In the genomic region with DNA sequence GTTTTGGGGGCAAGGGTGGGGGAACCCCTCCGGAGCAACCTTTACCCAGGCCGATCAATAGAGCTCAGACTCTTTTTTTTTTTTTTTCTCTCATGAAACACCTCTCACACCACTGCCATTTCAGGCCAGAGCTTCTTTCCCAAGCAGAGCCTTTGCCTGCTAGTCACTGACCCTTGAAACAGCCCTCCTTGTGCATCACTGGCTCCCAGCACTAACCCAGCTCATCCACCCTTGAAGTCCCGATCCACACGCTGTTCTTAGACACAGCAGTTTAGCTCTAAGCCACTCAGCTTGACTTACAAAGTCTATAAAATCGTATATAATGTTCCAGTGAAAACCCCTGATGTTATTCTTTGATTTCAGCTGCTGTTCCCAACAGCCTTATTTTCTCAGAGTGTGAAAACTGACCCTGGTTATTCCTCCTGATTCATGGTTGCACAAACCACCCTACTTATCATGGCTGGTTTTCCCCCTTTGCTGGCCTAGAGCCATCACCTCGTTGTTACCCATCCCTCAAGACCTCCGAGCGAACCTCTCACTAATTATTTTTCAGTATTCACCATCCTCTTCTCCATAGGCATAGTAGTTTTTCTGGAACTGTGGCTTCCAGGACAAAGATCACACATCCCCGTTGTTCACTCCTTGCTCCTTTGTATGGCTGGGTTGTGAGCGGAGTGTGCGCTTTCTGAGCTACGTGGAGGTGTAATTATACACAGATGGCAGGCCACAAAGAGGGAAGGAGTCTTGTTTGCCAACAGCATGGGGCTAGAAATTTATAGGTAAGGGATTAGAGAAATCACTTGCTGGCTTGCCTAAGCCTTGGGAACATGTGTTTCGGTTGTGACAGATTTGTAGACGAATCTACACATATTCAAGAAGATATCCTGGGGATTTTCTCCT, we compare ENCODE assay signal across 11 mouse cellular contexts.
DNase-seq lines count a peak whose midpoint lies in the region; ATAC-seq lines count a peak whose summit lies in the region.
"Had no signal": no experiment of that assay in that cellular context is flagged by ENCODE, and none has a peak within 500 bp of the region (broad histone marks: within the 10 kb centered on the region; RNA-seq: fewer than 3 reads in every experiment).

No protein-coding gene starts in this region.

- H3K9me3 ChIP-seq in midbrain, embryonic 13.5 days = no peaks in the 10 kb centered on the region
- H3K9me3 ChIP-seq: embryonic facial prominence, embryonic 13.5 days had no signal

- H3K4me1 ChIP-seq in midbrain, embryonic 13.5 days (replicated peaks) = peaks cover 31% of the 10 kb centered on the region

- peak overlapping the region; percentile 90 for H3K27ac ChIP-seq in midbrain, embryonic 13.5 days
- H3K27ac ChIP-seq: embryonic facial prominence, embryonic 13.5 days; layer of hippocampus, adult 2 months had no signal

- H3K27me3 ChIP-seq in midbrain, embryonic 13.5 days = no peaks in the 10 kb centered on the region
- H3K27me3 ChIP-seq: embryonic facial prominence, embryonic 13.5 days had no signal

- DNase-seq in cerebellum, postnatal 10 days = peak; percentile 32 to 39
- no peak for DNase-seq in cerebellum, adult 11 months
- peak; percentile 26 for DNase-seq in embryo, embryonic 10.5 days (ENCODE audit: low spot score)
- DNase-seq in forelimb bud, embryonic 11.5 days (ENCODE audit: low read depth, low spot score) = peak; percentile 51
- DNase-seq in ovary, postnatal 10 days (ENCODE audit: low spot score) = no peak
- DNase-seq in adrenal gland, adult 18-20 months (ENCODE audit: low spot score in 2 of 2) = no peak
- DNase-seq: liver had no signal

- H3K9ac ChIP-seq in midbrain, embryonic 13.5 days (replicated peaks) = no peak overlapping the region
- H3K9ac ChIP-seq: embryonic facial prominence, embryonic 13.5 days had no signal

- H3K4me3 ChIP-seq in midbrain, embryonic 13.5 days (replicated peaks) = no peak overlapping the region
- H3K4me3 ChIP-seq: embryonic facial prominence, embryonic 13.5 days; layer of hippocampus, adult 2 months had no signal

- no peak for ATAC-seq in midbrain, embryonic 13.5 days
- no peak for ATAC-seq in granulocyte monocyte progenitor cell, adult 5-6 weeks (replicated peaks; ENCODE audit: poor library complexity, severe bottlenecking)

- no peak overlapping the region for H3K4me2 ChIP-seq in midbrain, embryonic 13.5 days (replicated peaks)
- H3K4me2 ChIP-seq: embryonic facial prominence, embryonic 13.5 days had no signal

- H3K36me3 ChIP-seq in midbrain, embryonic 13.5 days = no peaks in the 10 kb centered on the region
- H3K36me3 ChIP-seq: embryonic facial prominence, embryonic 13.5 days had no signal

- 39% methylated on average over 14 of the region's 14 CpGs for WGBS in midbrain, embryonic 13.5 days

Comparison
In these comparisons a context has a peak if more than half of its experiments do, and no peak if none do; other contexts are left out.
1. DNase-seq: peak in cerebellum, postnatal 10 days (2 of 2), embryo, embryonic 10.5 days (single experiment) and forelimb bud, embryonic 11.5 days (single experiment); none in cerebellum, adult 11 months (single experiment), ovary, postnatal 10 days (single experiment) and adrenal gland, adult 18-20 months (0 of 2).